In the genomic region with DNA sequence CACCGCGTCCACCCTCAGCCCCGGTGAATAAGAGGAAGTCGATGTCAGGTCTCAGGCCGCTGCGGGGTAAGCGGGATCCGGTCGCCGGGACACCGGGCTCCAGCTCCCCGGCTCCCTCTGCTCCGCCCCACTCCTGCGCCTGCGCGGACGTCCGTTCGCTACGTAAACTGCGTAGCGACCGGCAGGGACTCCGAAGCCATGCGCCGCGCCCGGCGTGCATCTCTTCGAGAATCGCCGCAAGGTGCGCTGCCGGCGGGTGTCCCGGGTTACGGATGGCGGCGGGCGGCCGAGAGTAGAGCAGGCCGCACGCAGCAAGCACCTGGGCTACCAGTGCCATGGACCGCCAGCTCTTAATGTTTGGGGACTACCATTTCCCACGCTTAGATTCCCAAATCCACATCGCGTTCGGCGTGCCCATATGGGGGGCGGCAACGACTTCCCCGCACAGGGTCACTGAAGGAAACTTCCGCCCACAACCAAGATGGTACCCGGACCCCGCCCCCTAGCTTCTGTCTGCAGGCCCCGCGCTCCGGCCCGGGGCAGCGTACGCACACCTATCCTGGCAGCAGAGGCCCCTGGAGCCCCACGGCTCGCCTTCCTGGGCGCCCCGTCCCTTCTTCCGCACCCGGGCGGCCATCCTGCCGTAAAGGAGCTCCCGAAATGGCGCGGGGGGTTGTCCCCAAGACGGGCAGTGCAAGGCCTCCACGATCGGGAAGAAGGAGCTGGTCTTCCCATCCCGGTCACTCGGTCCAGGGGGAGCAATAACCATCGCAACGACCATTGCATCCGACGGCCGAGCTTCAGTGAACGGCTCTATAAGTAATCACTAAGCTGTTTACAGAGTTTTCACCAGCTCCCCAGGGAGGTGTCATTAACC, we compare ENCODE assay signal across 8 mouse cellular contexts. TPM values are rescaled to one million over a fixed set of nuclear protein-coding genes. Genes with fewer than 3 reads are reported as not detected.
A peak's percentile ranks its signal among the peaks of the same experiment; 100 is the strongest.
DNase-seq lines count a peak whose midpoint lies in the region; ATAC-seq and TF ChIP-seq lines count a peak whose summit lies in the region.

A gene (plus strand): TSS at position 490 of the 877 bp plus-strand sequence.

- ATAC-seq in forebrain, embryonic 14.5 days, result peak; percentile 88
- ATAC-seq in liver, postnatal 0 days, result peak; percentile 78
- ATAC-seq in neural tube, embryonic 13.5 days (ENCODE audit: low read depth), result peak; percentile 88

- TF ChIP-seq EP300 in liver, postnatal 0 days (IDR thresholded peaks at IDR 0.05; ENCODE audit: low read depth), result peak; percentile 93

- under 1% methylated on average over 83 of the region's 83 CpGs for WGBS in forebrain, embryonic 14.5 days
- 1% methylated on average over 83 of the region's 83 CpGs for WGBS in large intestine, adult 2 months
- under 1% methylated on average over 81 of the region's 83 CpGs for WGBS in liver, postnatal 0 days (ENCODE audit: insufficient replicate concordance)
- under 1% methylated on average over 83 of the region's 83 CpGs for WGBS in neural tube, embryonic 13.5 days

- peak within 1 kb of the TSS; percentile 97 for H3K4me2 ChIP-seq in forebrain, embryonic 14.5 days (ENCODE audit: low read length)
- peak within 1 kb of the TSS; percentile 98 for H3K4me2 ChIP-seq in liver, postnatal 0 days (ENCODE audit: low read depth, low read length)
- peak within 1 kb of the TSS; percentile 99 for H3K4me2 ChIP-seq in neural tube, embryonic 13.5 days

- H3K4me1 ChIP-seq in forebrain, embryonic 14.5 days (ENCODE audit: control insufficient read depth, insufficient read depth, low read length), result peaks cover 25% of the 10 kb centered on the region
- peaks cover 14% of the 10 kb centered on the region for H3K4me1 ChIP-seq in liver, postnatal 0 days (ENCODE audit: insufficient read depth)
- H3K4me1 ChIP-seq in neural tube, embryonic 13.5 days (replicated peaks), result peaks cover 44% of the 10 kb centered on the region

- peak within 1 kb of the TSS; percentile 77 for H3K4me3 ChIP-seq in forebrain, embryonic 14.5 days (ENCODE audit: low read depth, low read length)
- peak within 1 kb of the TSS; percentile 81 for H3K4me3 ChIP-seq in liver, postnatal 0 days (ENCODE audit: low read depth, low read length)
- H3K4me3 ChIP-seq in neural tube, embryonic 13.5 days, result peak within 1 kb of the TSS; percentile 70

- peak; percentile 86 for DNase-seq in ES-CJ7 (ENCODE audit: low read depth, low spot score)
- peak; percentile 90 for DNase-seq in cerebellum, adult 11 months
- DNase-seq in forebrain, embryonic 14.5 days (ENCODE audit: low spot score), result peak; percentile 95
- peak; percentile 96 to 97 for DNase-seq in heart, postnatal 10 days
- DNase-seq in large intestine, adult 2 months (ENCODE audit: low read depth, low spot score), result no peak
- DNase-seq in liver, postnatal 0 days, result peak; percentile 97
- peak; percentile 84 for DNase-seq in telencephalon, adult 2 months (ENCODE audit: low read depth, low spot score)

- peak; percentile 28 for TF ChIP-seq CTCF in liver, postnatal 0 days (IDR thresholded peaks at IDR 0.05; ENCODE audit: low read depth)

- H3K9ac ChIP-seq in forebrain, embryonic 14.5 days (ENCODE audit: low read length), result peak within 1 kb of the TSS; percentile 86
- H3K9ac ChIP-seq in liver, postnatal 0 days (replicated peaks), result peak within 1 kb of the TSS; percentile 80
- H3K9ac ChIP-seq in neural tube, embryonic 13.5 days, result peak within 1 kb of the TSS; percentile 91

- no peaks in the 10 kb centered on the region for H3K9me3 ChIP-seq in forebrain, embryonic 14.5 days (replicated peaks; ENCODE audit: control insufficient read depth, low read length)
- H3K9me3 ChIP-seq in liver, postnatal 0 days (ENCODE audit: low read length), result no peaks in the 10 kb centered on the region
- H3K9me3 ChIP-seq in neural tube, embryonic 13.5 days, result no peaks in the 10 kb centered on the region

- peaks cover 9% of the 10 kb centered on the region; the same call in 1 of the 2 replicates for H3K36me3 ChIP-seq in forebrain, embryonic 14.5 days (ENCODE audit: control insufficient read depth, insufficient read depth, low read length)
- no peaks in the 10 kb centered on the region for H3K36me3 ChIP-seq in liver, postnatal 0 days (replicated peaks; ENCODE audit: insufficient read depth, low read length)
- peaks cover 10% of the 10 kb centered on the region for H3K36me3 ChIP-seq in neural tube, embryonic 13.5 days

- peak within 1 kb of the TSS; percentile 91 for H3K27ac ChIP-seq in forebrain, embryonic 14.5 days (ENCODE audit: low read depth, low read length)
- H3K27ac ChIP-seq in liver, postnatal 0 days (ENCODE audit: low read depth), result peak within 1 kb of the TSS; percentile 91
- peak within 1 kb of the TSS; percentile 96 for H3K27ac ChIP-seq in neural tube, embryonic 13.5 days (replicated peaks)

- H3K27me3 ChIP-seq in forebrain, embryonic 14.5 days (replicated peaks; ENCODE audit: control insufficient read depth, insufficient read depth, low read length), result no peaks in the 10 kb centered on the region
- no peaks in the 10 kb centered on the region for H3K27me3 ChIP-seq in liver, postnatal 0 days (ENCODE audit: insufficient read depth, low read length)
- peaks cover 7% of the 10 kb centered on the region; the same call in 1 of the 2 replicates for H3K27me3 ChIP-seq in neural tube, embryonic 13.5 days

- intact Hi-C loops in heart, postnatal 10 days (cut with DNase I), result loop anchor here (1.0 to 5.0 kb wide), 3 partner anchors 10 to 36 kb away; a partner anchor contains a TSS

RNA-seq across cellular contexts. Expression of the gene that starts here (rescaled TPM):
- 77.0 and 81.1 TPM in 2 replicates for polyA plus RNA-seq in forebrain, embryonic 14.5 days (2014; fragmentation: Nextera tagmentation; extraction: Ambion mirVana)
- total RNA-seq in heart, postnatal 10 days (2021), result 10 to 100 TPM; 30.8 to 34.1 TPM
- 78.2 and 105 TPM in 2 replicates for polyA plus RNA-seq in large intestine, adult 2 months (2012; rRNA removed)
- polyA plus RNA-seq in liver, postnatal 0 days (2015; fragmentation: Nextera tagmentation; extraction: Ambion mirVana), result 29.9 and 30.6 TPM in 2 replicates
- 90.4 and 95.1 TPM in 2 replicates for polyA plus RNA-seq in neural tube, embryonic 13.5 days (2015; fragmentation: Nextera tagmentation; extraction: Ambion mirVana)
